14 mouse cellular contexts compared by ENCODE assay signal in the genomic region with DNA sequence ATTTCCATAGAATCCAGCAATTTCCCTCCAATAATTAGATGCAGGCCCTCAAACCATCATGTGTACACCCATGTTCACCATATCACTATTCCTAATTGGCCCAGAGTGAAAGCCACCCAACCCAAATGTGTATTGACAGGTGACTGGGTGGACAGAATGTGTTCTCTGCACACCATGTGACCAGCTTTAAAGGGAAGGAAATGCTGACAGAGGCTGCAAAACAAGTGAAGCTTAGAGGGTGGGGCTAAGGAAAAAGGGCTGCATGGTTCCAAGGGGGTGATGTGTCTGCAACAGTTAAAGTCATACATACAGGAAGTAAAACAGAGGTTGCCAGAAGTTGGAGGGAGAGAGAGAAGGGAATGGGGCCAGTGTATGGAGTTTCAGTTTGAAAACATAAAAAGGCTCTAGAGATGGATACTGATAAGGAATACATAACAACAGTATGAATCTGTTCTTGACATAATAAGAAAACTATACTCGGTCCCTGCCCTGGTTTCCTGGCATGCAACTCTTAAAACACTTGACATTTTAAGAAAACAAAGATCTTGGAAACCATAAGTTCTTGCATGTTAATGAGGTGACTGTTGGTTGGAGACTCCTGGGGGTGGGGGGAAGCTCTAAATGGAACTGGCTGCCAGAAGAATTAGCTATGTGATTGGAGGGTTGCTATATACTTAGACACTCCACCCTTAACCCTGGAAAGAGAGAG. TPM values are rescaled to one million over a fixed set of nuclear protein-coding genes. Genes with fewer than 3 reads are reported as not detected.
DNase-seq lines count a peak whose midpoint lies in the region; ATAC-seq and TF ChIP-seq lines count a peak whose summit lies in the region.
"Had no signal": no experiment of that assay in that cellular context is flagged by ENCODE, and none has a peak within 500 bp of the region (broad histone marks: within the 10 kb centered on the region; RNA-seq: fewer than 3 reads in every experiment).

No protein-coding gene starts in this region.

- DNase-seq in heart, adult 2 months, result no peak
- DNase-seq in heart, adult 9 months (ENCODE audit: low spot score in 2 of 2), result no peak
- DNase-seq in thymus, postnatal 0 days (ENCODE audit: low spot score), result peak; percentile 38
- DNase-seq in thymus, postnatal 10 days (ENCODE audit: low spot score in 2 of 2), result no peak
- DNase-seq in lung, postnatal 36 days, result peak; percentile 28
- DNase-seq in cerebellum, adult 18-20 months, result no peak
- no peak for DNase-seq in hindbrain, postnatal 0 days (ENCODE audit: low spot score)
- DNase-seq: cerebellum, postnatal 14 days; liver had no signal

- H3K9ac ChIP-seq in heart, adult 2 months (ENCODE audit: low read depth, low read length), result no peak overlapping the region
- no peak overlapping the region for H3K9ac ChIP-seq in hindbrain, postnatal 0 days (replicated peaks; ENCODE audit: low read length)
- H3K9ac ChIP-seq in hindbrain, embryonic 12.5 days, result no peak overlapping the region
- H3K9ac ChIP-seq: embryonic facial prominence, embryonic 12.5 days; forebrain, embryonic 13.5 days; heart, embryonic 13.5 days had no signal

- H3K4me1 ChIP-seq in heart, adult 2 months (ENCODE audit: control insufficient read depth, insufficient read depth, low read length), result peaks cover 11% of the 10 kb centered on the region
- no peaks in the 10 kb centered on the region for H3K4me1 ChIP-seq in hindbrain, postnatal 0 days (ENCODE audit: insufficient read depth, low read length)
- no peaks in the 10 kb centered on the region for H3K4me1 ChIP-seq in hindbrain, embryonic 12.5 days
- H3K4me1 ChIP-seq: forebrain, embryonic 13.5 days had no signal

- TF ChIP-seq EP300 in heart, adult 2 months (IDR thresholded peaks at IDR 0.05; ENCODE audit: insufficient read depth, low read depth, low read length), result no peak

- no peaks in the 10 kb centered on the region for H3K79me2 ChIP-seq in heart, adult 2 months (replicated peaks; ENCODE audit: control insufficient read depth, insufficient read depth, low read length)

- H3K4me2 ChIP-seq in hindbrain, postnatal 0 days (ENCODE audit: low read depth, low read length), result no peak overlapping the region
- H3K4me2 ChIP-seq in hindbrain, embryonic 12.5 days (replicated peaks), result no peak overlapping the region
- H3K4me2 ChIP-seq: embryonic facial prominence, embryonic 12.5 days; forebrain, embryonic 13.5 days; heart, embryonic 13.5 days had no signal

- no peak for TF ChIP-seq CTCF in heart, adult 2 months (IDR thresholded peaks at IDR 0.05)
- no peak for TF ChIP-seq CTCF in hindbrain, postnatal 0 days (IDR thresholded peaks at IDR 0.05; ENCODE audit: low read depth)

- intact Hi-C loops in heart, adult 2 months (cut with DNase I), result loop anchor here (5.0 kb wide), 1 partner anchor 54 kb away; no protein-coding TSS in a partner anchor

- no peaks in the 10 kb centered on the region for H3K36me3 ChIP-seq in heart, adult 2 months (ENCODE audit: control insufficient read depth, insufficient read depth, low read length)
- H3K36me3 ChIP-seq in hindbrain, postnatal 0 days (ENCODE audit: insufficient read depth, low read length), result no peaks in the 10 kb centered on the region
- H3K36me3 ChIP-seq in hindbrain, embryonic 12.5 days, result no peaks in the 10 kb centered on the region
- H3K36me3 ChIP-seq: embryonic facial prominence, embryonic 12.5 days; heart, embryonic 13.5 days had no signal

- no peaks in the 10 kb centered on the region for H3K27me3 ChIP-seq in heart, adult 2 months (ENCODE audit: control insufficient read depth, insufficient read depth, low read length)
- no peaks in the 10 kb centered on the region for H3K27me3 ChIP-seq in hindbrain, postnatal 0 days (ENCODE audit: insufficient read depth, low read length)
- H3K27me3 ChIP-seq in hindbrain, embryonic 12.5 days, result no peaks in the 10 kb centered on the region
- H3K27me3 ChIP-seq: embryonic facial prominence, embryonic 12.5 days; forebrain, embryonic 13.5 days; heart, embryonic 13.5 days had no signal

- H3K4me3 ChIP-seq in heart, adult 2 months, result no peak overlapping the region
- H3K4me3 ChIP-seq in hindbrain, postnatal 0 days (ENCODE audit: low read length), result no peak overlapping the region
- H3K4me3 ChIP-seq in hindbrain, embryonic 12.5 days, result no peak overlapping the region
- H3K4me3 ChIP-seq: embryonic facial prominence, embryonic 12.5 days; forebrain, embryonic 13.5 days; heart, embryonic 13.5 days; myocyte had no signal

- H3K9me3 ChIP-seq in hindbrain, postnatal 0 days (ENCODE audit: low read length), result no peaks in the 10 kb centered on the region
- no peaks in the 10 kb centered on the region for H3K9me3 ChIP-seq in hindbrain, embryonic 12.5 days (replicated peaks)
- H3K9me3 ChIP-seq: embryonic facial prominence, embryonic 12.5 days; forebrain, embryonic 13.5 days; heart, embryonic 13.5 days had no signal

- H3K27ac ChIP-seq in heart, adult 2 months, result peak overlapping the region; percentile 58; the same call in 1 of the 2 replicates
- no peak overlapping the region for H3K27ac ChIP-seq in hindbrain, postnatal 0 days
- no peak overlapping the region for H3K27ac ChIP-seq in hindbrain, embryonic 12.5 days
- H3K27ac ChIP-seq: embryonic facial prominence, embryonic 12.5 days; forebrain, embryonic 13.5 days; heart, embryonic 13.5 days had no signal

- no peak for TF ChIP-seq POLR2A in heart, adult 2 months (IDR thresholded peaks at IDR 0.05; ENCODE audit: insufficient read depth, low read depth, low read length)

- 43% methylated on average over 1 of the region's 1 CpGs for WGBS in heart, adult 2 months
- WGBS in hindbrain, postnatal 0 days, result 60% methylated on average over 1 of the region's 1 CpGs
- 82% methylated on average over 1 of the region's 1 CpGs for WGBS in hindbrain, embryonic 12.5 days

- no peak for ATAC-seq in hindbrain, postnatal 0 days
- no peak for ATAC-seq in hindbrain, embryonic 12.5 days (ENCODE audit: low FRiP score)
- ATAC-seq: forebrain, embryonic 13.5 days had no signal

RNA-seq across cellular contexts. Expression of a gene that starts 20.7 kb away (rescaled TPM):
- total RNA-seq in heart, adult 2 months (2021), result 1 to 10 TPM; 2.0 to 2.7 TPM
- polyA plus RNA-seq in heart, adult 2 months (2012; rRNA removed), result 1.7 and 3.3 TPM in 2 replicates
- 0.23 and 0.26 TPM in 2 replicates for polyA plus RNA-seq in thymus, postnatal 0 days (2015; fragmentation: Nextera tagmentation; extraction: Ambion mirVana)
- 2.1 and 3.6 TPM in 2 replicates for total RNA-seq in hindbrain, postnatal 0 days (2014; rRNA removed)
- 2.1 and 3.0 TPM in 2 replicates for polyA plus RNA-seq in hindbrain, postnatal 0 days (2015; fragmentation: Nextera tagmentation; extraction: Ambion mirVana)
- 2.5 and 3.3 TPM in 2 replicates for polyA plus RNA-seq in hindbrain, embryonic 12.5 days (2016; fragmentation: Nextera tagmentation; extraction: Ambion mirVana)

Comparison
In these comparisons a context has a peak if more than half of its experiments do, and no peak if none do; other contexts are left out.
1. DNase-seq: peak in thymus, postnatal 0 days (single experiment) and lung, postnatal 36 days (single experiment); none in heart, adult 2 months (0 of 2), heart, adult 9 months (0 of 2), thymus, postnatal 10 days (0 of 2), cerebellum, adult 18-20 months (0 of 2) and hindbrain, postnatal 0 days (single experiment).